Mouse (Mus musculus) G1E (cell line): ENCODE results near the gene Usp34. TPM values are rescaled to one million over a fixed set of nuclear protein-coding genes. Genes with fewer than 3 reads are reported as not detected.
A peak's percentile ranks its signal among the peaks of the same experiment; 100 is the strongest.

Experiments used
- ATAC-seq: 2 replicates; pipeline ENCODE4 v1.8.0; 2016; ENCODE audit warnings: mild to moderate bottlenecking; ENCODE audit not compliant: insufficient number of reproducible peaks, poor library complexity, low FRiP score, severe bottlenecking; ENCODE audit errors: extremely low read depth
- DNase-seq: peaks from one replicate; pipeline ENCODE4 v3.0.0; 2012; ENCODE audit warnings: low spot score
- H3K27me3 ChIP-seq: 2 replicates; pipeline ENCODE4 v1.6.1; 2012; ENCODE audit warnings: mild to moderate bottlenecking, low read length, inconsistent platforms; ENCODE audit not compliant: insufficient read depth
- H3K36me3 ChIP-seq: replicated peaks from 2 replicates; pipeline ENCODE3; 2012; ENCODE audit warnings: mild to moderate bottlenecking, inconsistent platforms
- H3K4me1 ChIP-seq: 2 replicates; pipeline ENCODE4 v1.6.1; 2012; ENCODE audit warnings: low read depth, low read length, inconsistent platforms, mixed read lengths; ENCODE audit not compliant: insufficient read depth
- H3K4me3 ChIP-seq: 2 replicates; pipeline ENCODE4 v1.5.1; 2012; ENCODE audit warnings: low read depth, mild to moderate bottlenecking, inconsistent platforms, low read length, moderate library complexity, mixed read lengths
- H3K9me3 ChIP-seq: replicated peaks from 2 replicates; pipeline ENCODE4 v1.6.1; 2012; ENCODE audit warnings: inconsistent platforms
- CTCF ChIP-seq: IDR thresholded peaks from 2 replicates; pipeline ENCODE4 v1.5.1; 2012; ENCODE audit warnings: low read depth, low read length, inconsistent platforms, mixed read lengths
- GATA1 ChIP-seq: IDR thresholded peaks from 2 replicates; pipeline ENCODE4 v1.6.1; 2012; ENCODE audit warnings: borderline replicate concordance, low read length, inconsistent platforms, mixed read lengths
- GATA2 ChIP-seq: IDR thresholded peaks from 2 replicates; pipeline ENCODE4 v1.6.1; 2012; ENCODE audit warnings: low read depth, low read length, inconsistent platforms, borderline replicate concordance
- POLR2AphosphoS5 ChIP-seq: IDR thresholded peaks from 2 replicates; pipeline ENCODE4 v1.6.1; 2012; ENCODE audit warnings: low read depth, low read length, inconsistent platforms; ENCODE audit not compliant: insufficient replicate concordance
- TAL1 ChIP-seq: conservative IDR thresholded peaks from 2 replicates; pipeline ENCODE4 v1.6.1; 2012; ENCODE audit warnings: low read depth, low read length, inconsistent platforms, mixed read lengths
- polyA plus RNA-seq: library from polyadenylated mRNA; stranded (reverse); fragments of >175 nt; gene quantifications from 2 replicates; pipeline ENCODE4 v1.2.3, GENCODE M21; 2012
- total RNA-seq, 2 experiments: library from RNA; stranded (forward) in 1 of 2; stranded (reverse) in 1 of 2; fragments of 200-1000 nt in 1 of 2; fragments of >200 nt in 1 of 2; fragmentation: Nextera tagmentation in 1 of 2; gene quantifications; 2 replicates each; pipeline ENCODE4 v1.2.3; 2014 to 2017

The Usp34 gene
- total and polyA plus RNA-seq, 3 experiments: 2.5 to 148 (median 54.8) TPM

DNA sequence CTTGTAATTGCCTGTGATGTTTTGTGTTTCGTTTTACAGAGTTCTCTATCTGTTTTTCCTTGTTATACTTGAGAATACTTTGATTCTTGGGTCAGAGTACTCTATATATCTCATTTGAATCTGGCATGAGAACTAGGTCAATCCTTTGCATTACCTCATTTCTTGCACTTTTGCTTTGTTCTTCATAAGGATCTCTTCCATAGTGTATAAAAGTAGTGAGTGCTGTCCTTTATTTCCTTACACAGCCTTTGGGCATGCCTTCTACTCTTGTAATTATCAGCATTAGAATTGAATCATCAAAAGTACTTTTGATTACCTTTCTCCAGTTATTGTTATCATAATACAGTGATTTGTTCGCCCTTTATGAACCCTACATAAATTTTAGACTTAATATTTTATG is 73.4 kb downstream of the Usp34 start:
- Histone ChIP-seq H3K4me1 (peaks cover 13% of the 10 kb centered on the region), H3K36me3 (peaks cover 51% of the 10 kb centered on the region), H3K9me3 (no peaks in the 10 kb centered on the region), H3K4me3 (no peak overlapping the region), H3K27me3 (no peaks in the 10 kb centered on the region)
- ATAC-seq: no peak
- no peak for DNase-seq
- no peak for TF ChIP-seq TAL1
- TF ChIP-seq CTCF: no peak
- no peak for TF ChIP-seq GATA2
- TF ChIP-seq GATA1: no peak
- no peak for TF ChIP-seq POLR2AphosphoS5

DNA sequence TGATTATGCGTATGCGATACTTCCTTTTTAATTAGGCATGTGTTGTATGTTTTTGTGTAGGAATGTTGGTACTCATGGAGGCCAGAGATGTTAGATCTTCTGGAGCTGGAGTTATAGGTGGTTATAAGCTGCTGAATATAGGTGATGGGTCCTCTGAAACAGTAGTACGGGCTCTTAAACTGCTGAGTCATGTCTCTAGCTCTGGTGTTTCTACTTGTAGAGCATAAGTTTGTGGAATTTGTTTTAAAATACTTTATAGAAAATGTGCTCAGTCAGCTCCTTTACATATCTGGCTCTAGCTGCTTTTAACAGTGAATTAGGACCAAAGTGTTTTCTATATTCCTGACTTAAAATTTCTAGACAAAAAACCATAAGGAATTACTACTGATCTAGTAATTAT is 73.9 kb downstream of the Usp34 start:
- Histone ChIP-seq H3K36me3 (peaks cover 46% of the 10 kb centered on the region), H3K9me3 (no peaks in the 10 kb centered on the region), H3K27me3 (no peaks in the 10 kb centered on the region), H3K4me1 (peaks cover 12% of the 10 kb centered on the region), H3K4me3 (no peak overlapping the region)
- TF ChIP-seq CTCF (no peak), TAL1 (no peak), GATA1 (no peak), GATA2 (no peak), POLR2AphosphoS5 (no peak)
- DNase-seq: no peak
- no peak; the same call in 1 of the 2 replicates for ATAC-seq

DNA sequence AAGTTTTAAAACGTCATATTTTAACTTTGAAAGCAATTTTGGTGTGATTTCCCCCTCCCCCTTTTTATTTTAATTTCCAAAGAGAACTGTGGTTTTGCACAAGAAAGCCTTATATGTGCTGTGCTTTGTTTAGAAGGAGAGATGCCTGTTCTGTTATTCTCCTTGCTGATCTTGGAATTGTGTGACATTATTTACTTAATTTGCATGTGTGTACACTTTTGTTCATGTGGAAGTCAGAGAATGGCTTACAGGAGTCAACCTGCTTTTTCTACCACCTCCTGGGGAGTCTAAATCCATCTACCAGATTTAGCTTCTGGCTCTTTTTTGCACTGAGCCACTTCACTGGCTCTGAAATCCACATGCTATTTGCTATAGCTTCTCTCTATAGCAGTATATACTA is 76.1 kb downstream of the Usp34 start:
- Histone ChIP-seq H3K4me3 (no peak overlapping the region), H3K9me3 (no peaks in the 10 kb centered on the region), H3K27me3 (no peaks in the 10 kb centered on the region), H3K36me3 (peaks cover 36% of the 10 kb centered on the region), H3K4me1 (peaks cover 15% of the 10 kb centered on the region)
- no peak for DNase-seq
- ATAC-seq: no peak
- no peak for TF ChIP-seq TAL1

DNA sequence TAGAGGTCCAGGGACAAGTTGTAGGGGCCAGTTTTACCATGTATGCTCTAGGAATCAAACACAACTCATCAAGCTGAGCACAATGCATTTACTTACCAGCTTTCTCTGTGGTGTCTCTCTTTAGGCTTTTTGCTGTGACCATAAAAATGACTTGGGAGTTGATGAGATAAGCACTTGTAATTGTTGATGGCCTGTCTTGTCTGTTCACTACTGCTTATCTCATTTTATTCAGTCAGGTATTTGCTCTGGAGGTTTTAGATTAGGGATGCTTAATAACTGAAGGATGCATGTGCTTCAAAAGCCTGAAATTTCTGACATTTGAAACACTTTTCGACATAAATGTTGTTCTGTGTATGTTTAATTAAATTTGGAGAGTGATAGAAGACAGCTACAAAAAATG is 83.0 kb downstream of the Usp34 start:
- DNase-seq: no peak
- Histone ChIP-seq H3K4me1 (peaks cover 56% of the 10 kb centered on the region), H3K36me3 (peaks cover 29% of the 10 kb centered on the region), H3K4me3 (no peak overlapping the region; the same call in 1 of the 2 replicates), H3K9me3 (no peaks in the 10 kb centered on the region), H3K27me3 (no peaks in the 10 kb centered on the region)
- ATAC-seq: peak; percentile 65
- TF ChIP-seq GATA1: no peak
- peak; percentile 88 for TF ChIP-seq TAL1

DNA sequence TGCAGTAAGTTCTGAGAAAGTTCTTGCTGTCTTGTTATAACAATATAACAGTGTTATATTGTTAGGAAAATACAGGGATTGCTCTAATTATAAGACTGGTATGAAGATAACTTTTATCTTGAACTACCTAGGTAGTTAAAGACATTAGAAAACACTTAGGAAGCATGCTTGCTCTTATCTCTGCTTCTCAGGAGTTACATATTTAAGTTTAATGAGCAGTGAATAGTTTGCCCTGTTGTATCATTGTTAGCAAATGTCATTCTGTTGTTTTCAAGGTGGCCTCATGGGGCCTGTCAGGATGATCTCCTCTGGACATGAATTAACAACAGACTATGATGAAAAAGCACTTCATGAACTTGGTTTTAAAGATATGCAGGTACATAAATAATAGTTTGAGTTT is 85.9 kb downstream of the Usp34 start:
- Histone ChIP-seq H3K36me3 (peaks cover 37% of the 10 kb centered on the region), H3K9me3 (no peaks in the 10 kb centered on the region), H3K4me1 (peaks cover 64% of the 10 kb centered on the region), H3K27me3 (no peaks in the 10 kb centered on the region), H3K4me3 (no peak overlapping the region)
- peak; percentile 82 for ATAC-seq
- TF ChIP-seq POLR2AphosphoS5: no peak
- peak; percentile 86 for TF ChIP-seq TAL1
- DNase-seq: peak; percentile 41

DNA sequence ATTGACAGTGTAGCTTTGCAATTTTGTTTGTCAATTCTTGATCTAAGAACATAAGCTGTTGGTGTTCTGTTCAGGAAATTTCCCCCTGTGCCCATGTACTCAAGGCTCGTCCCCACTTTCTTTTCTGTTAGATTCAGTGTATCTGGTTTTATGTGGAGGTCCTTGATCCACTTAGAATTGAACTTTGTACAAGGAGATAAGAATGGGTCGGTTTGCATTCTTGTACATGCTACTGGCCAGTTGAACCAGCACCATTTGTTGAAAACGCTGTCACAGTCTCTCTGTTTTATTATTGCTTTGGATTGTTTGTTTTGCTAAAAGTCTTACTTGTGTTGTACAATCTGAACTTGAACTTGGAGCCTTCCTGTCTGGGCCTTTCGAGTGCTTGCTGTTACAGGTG is 89.9 kb downstream of the Usp34 start:
- Histone ChIP-seq H3K4me3 (no peak overlapping the region), H3K9me3 (no peaks in the 10 kb centered on the region), H3K4me1 (peaks cover 45% of the 10 kb centered on the region), H3K36me3 (peaks cover 61% of the 10 kb centered on the region), H3K27me3 (no peaks in the 10 kb centered on the region)
- ATAC-seq: no peak
- no peak for DNase-seq
- no peak for TF ChIP-seq GATA2
- TF ChIP-seq GATA1: no peak
- no peak for TF ChIP-seq POLR2AphosphoS5
- TF ChIP-seq CTCF: no peak
- TF ChIP-seq TAL1: no peak

- no peak for TF ChIP-seq GATA2
- no peaks in the 10 kb centered on the region for H3K9me3 ChIP-seq
- no peak for ATAC-seq
- peaks cover 71% of the 10 kb centered on the region for H3K36me3 ChIP-seq
- H3K4me3 ChIP-seq: no peak overlapping the region
- DNase-seq: no peak
- no peaks in the 10 kb centered on the region for H3K27me3 ChIP-seq
- H3K4me1 ChIP-seq: peaks cover 18% of the 10 kb centered on the region
Observed at GRCm38 (mm10) chr11:23400978-23401776, 94.5 kb downstream of the Usp34 start.
